Mouse (Mus musculus) stomach, postnatal 0 days (tissue): ENCODE results near the gene Usp28.

Experiments
- CTCF ChIP-seq: IDR thresholded peaks from 2 replicates; pipeline ENCODE4 v1.5.1; 2016; ENCODE audit warnings: antibody characterized with exemption, low read depth, mild to moderate bottlenecking, moderate library complexity
- EP300 ChIP-seq: optimal IDR thresholded peaks from 2 replicates; pipeline ENCODE3; 2016; ENCODE audit warnings: antibody characterized with exemption

DNA sequence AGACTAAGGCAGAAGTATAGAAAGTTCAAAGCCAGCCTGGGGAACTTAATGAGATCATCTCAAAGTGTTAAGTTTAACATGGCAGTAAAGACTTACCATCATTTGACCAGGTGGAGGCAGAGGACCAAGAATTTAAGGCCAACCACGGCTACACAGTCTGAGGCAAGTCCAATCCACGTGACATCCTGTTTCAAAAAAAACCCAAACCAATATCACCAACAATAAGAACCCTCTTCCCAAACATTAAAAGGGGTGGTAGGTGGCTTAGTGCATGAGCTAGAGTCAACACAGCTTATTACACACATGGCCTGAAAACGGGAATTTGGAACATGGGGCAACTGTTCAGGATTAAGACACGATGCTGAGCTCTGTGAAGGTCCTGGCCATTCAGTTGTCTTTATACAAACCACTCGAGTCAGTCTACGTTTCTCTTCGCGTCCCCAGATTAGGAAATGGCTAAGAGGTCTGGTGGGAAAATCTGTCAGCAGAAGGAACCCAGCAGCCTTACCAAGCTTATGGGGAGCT, 793 bp upstream of the Usp28 start:
- TF ChIP-seq EP300 (no peak), CTCF (peak; percentile 16; the same call in 1 of the 2 replicates)
